In the genomic region with DNA sequence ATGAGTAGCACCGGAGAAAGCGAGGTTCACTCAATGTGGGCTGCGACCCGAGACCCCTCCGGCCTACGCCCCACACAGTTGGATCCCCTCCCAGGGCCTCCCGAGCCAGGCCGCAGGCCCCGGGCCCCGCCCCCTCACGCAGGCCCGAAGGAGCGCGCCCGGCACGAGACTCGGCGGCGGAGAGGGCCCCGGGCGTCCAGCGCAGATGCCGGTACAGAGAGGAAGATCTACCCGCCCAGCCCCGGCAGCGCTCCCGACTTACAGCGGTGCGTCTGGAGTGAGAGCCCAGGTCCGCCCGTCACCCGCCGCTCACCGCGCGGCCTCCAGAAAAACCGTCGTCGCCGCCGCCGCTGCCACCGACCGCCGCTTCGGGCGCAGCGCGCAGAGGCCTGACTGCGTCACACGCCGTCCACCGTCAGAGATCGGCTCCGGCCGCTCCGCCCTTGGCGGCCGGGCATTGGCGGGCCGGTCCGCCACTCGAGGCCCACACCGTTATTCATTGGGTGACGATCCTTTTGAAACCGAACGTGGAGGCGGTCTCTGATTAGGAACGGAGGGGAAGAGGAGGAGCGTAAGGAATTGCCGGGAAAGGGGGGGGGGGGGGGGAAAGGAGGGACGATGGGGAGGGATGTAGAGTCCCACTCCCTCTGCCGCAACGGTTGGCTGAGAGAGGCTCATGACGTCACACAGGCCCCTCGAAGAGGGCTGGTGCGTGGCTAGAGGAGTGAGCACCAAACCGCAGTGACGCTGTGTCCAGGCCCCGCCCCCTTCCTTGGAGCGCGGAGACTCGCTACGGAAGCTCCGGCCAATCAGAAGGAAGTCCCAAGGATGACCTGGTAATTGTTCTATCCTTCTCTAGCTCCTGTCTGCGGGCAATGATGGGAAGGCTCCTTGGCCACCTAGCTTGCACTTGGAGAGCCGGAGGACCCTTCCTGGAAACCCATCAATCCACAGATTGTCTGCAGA, we compare ENCODE assay signal across 8 mouse cellular contexts. TPM values are rescaled to one million over a fixed set of nuclear protein-coding genes. Genes with fewer than 3 reads are reported as not detected.
A peak's percentile ranks its signal among the peaks of the same experiment; 100 is the strongest.
DNase-seq lines count a peak whose midpoint lies in the region; ATAC-seq and TF ChIP-seq lines count a peak whose summit lies in the region.

Gene Nup98, minus strand, starts transcription at position 421 of the 966 bp plus-strand sequence.
Gene Pgap2, plus strand, starts transcription at position 453 of the 966 bp plus-strand sequence.

- no peak for TF ChIP-seq EP300 in MEL (IDR thresholded peaks at IDR 0.05; ENCODE audit: low read depth in 1 of 2, low read length in 2 of 2)

- peak; percentile 85 to 87 for TF ChIP-seq POLR2A in MEL (IDR thresholded peaks at IDR 0.05; ENCODE audit: control insufficient read depth in 1 of 2, insufficient read depth in 1 of 2, low read depth in 1 of 2, low read length in 2 of 2, poor library complexity in 1 of 2)
- peak; percentile 79 for TF ChIP-seq POLR2A in cerebellum, adult 2 months (IDR thresholded peaks at IDR 0.05; ENCODE audit: borderline replicate concordance, insufficient read depth, low read length)

- H3K36me3 ChIP-seq in MEL (ENCODE audit: control insufficient read depth in 1 of 2, insufficient read depth in 2 of 2, low read length in 2 of 2) = peaks cover 9 to 37% of the 10 kb centered on the region in 2 experiments; a peak in 3 of 4 replicates
- H3K36me3 ChIP-seq in forebrain, postnatal 0 days (ENCODE audit: insufficient read depth) = no peaks in the 10 kb centered on the region
- H3K36me3 ChIP-seq in lung, embryonic 15.5 days = no peaks in the 10 kb centered on the region

- peaks cover 4 to 11% of the 10 kb centered on the region in 2 experiments; a peak in 3 of 4 replicates for H3K4me1 ChIP-seq in MEL (ENCODE audit: control insufficient read depth in 1 of 2, insufficient read depth in 2 of 2, low read length in 2 of 2)
- no peaks in the 10 kb centered on the region for H3K4me1 ChIP-seq in cerebellum, adult 2 months (ENCODE audit: control insufficient read depth, insufficient read depth, low read length)
- H3K4me1 ChIP-seq in forebrain, postnatal 0 days (ENCODE audit: insufficient read depth) = no peaks in the 10 kb centered on the region
- H3K4me1 ChIP-seq in lung, embryonic 15.5 days = peaks cover 14% of the 10 kb centered on the region

- peak within 1 kb of the TSS; percentile 91 for H3K9ac ChIP-seq in MEL (ENCODE audit: control insufficient read depth, low read depth, low read length, poor library complexity, severe bottlenecking)
- H3K9ac ChIP-seq in forebrain, postnatal 0 days = peak within 1 kb of the TSS; percentile 84
- peak within 1 kb of the TSS; percentile 89 for H3K9ac ChIP-seq in lung, embryonic 15.5 days

- DNase-seq in MEL (ENCODE audit: low read depth, low spot score) = peak; percentile 100
- DNase-seq in cerebellum, adult 2 months = peak; percentile 99 to 100
- DNase-seq in forebrain, postnatal 0 days = peak; percentile 99
- DNase-seq in heart, postnatal 4 days = peak; percentile 99
- DNase-seq in layer of hippocampus, adult 8-10 months (ENCODE audit: low spot score in 2 of 2) = peak; percentile 99
- peak; percentile 99 for DNase-seq in ovary, adult 18-20 months (ENCODE audit: low spot score)
- peak; percentile 97 for DNase-seq in thymus, postnatal 0 days (ENCODE audit: low spot score)

- H3K27me3 ChIP-seq in MEL (ENCODE audit: control insufficient read depth in 1 of 2, insufficient read depth in 2 of 2, low read length in 2 of 2) = no peaks in the 10 kb centered on the region
- H3K27me3 ChIP-seq in cerebellum, adult 2 months (ENCODE audit: control insufficient read depth, insufficient read depth, low read length) = no peaks in the 10 kb centered on the region
- no peaks in the 10 kb centered on the region for H3K27me3 ChIP-seq in forebrain, postnatal 0 days (ENCODE audit: insufficient read depth, low read length)
- no peaks in the 10 kb centered on the region for H3K27me3 ChIP-seq in lung, embryonic 15.5 days

- H3K79me2 ChIP-seq in MEL (ENCODE audit: control insufficient read depth, insufficient read depth, low read length, poor library complexity) = peaks cover 27% of the 10 kb centered on the region

- WGBS in cerebellum, adult 2 months = under 1% methylated on average over 82 of the region's 87 CpGs
- WGBS in forebrain, postnatal 0 days = 3% methylated on average over 76 of the region's 87 CpGs
- WGBS in lung, embryonic 15.5 days = under 1% methylated on average over 87 of the region's 87 CpGs

- peak within 1 kb of the TSS; percentile 64 for H3K4me2 ChIP-seq in forebrain, postnatal 0 days (ENCODE audit: low read depth)
- H3K4me2 ChIP-seq in lung, embryonic 15.5 days = peak within 1 kb of the TSS; percentile 64

- no peaks in the 10 kb centered on the region for H3K9me3 ChIP-seq in MEL (replicated peaks; ENCODE audit: insufficient read depth, low read length)
- no peaks in the 10 kb centered on the region for H3K9me3 ChIP-seq in forebrain, postnatal 0 days (ENCODE audit: low read length)
- H3K9me3 ChIP-seq in lung, embryonic 15.5 days = no peaks in the 10 kb centered on the region

- H3K4me3 ChIP-seq in MEL (ENCODE audit: control insufficient read depth in 1 of 2, insufficient read depth in 1 of 2, low read depth in 2 of 2, low read length in 2 of 2) = peak within 1 kb of the TSS; percentile 77 to 78
- H3K4me3 ChIP-seq in cerebellum, adult 2 months (replicated peaks; ENCODE audit: insufficient read depth, low read depth, low read length) = peak within 1 kb of the TSS; percentile 89
- H3K4me3 ChIP-seq in forebrain, postnatal 0 days (ENCODE audit: low read depth, low read length) = peak within 1 kb of the TSS; percentile 81
- H3K4me3 ChIP-seq in lung, embryonic 15.5 days = peak within 1 kb of the TSS; percentile 96

- no peak; a peak in 1 of 6 replicates for TF ChIP-seq CTCF in MEL (IDR thresholded peaks at IDR 0.05 in 2 of 3, conservative IDR thresholded peaks at IDR 0.05 in 1 of 3; ENCODE audit: control insufficient read depth in 1 of 3, insufficient read depth in 1 of 3, low read depth in 2 of 3, low read length in 3 of 3, poor library complexity in 1 of 3, severe bottlenecking in 1 of 3)
- TF ChIP-seq CTCF in cerebellum, adult 2 months (IDR thresholded peaks at IDR 0.05; ENCODE audit: borderline replicate concordance, insufficient read depth, low read depth, low read length) = no peak
- TF ChIP-seq CTCF in forebrain, postnatal 0 days (IDR thresholded peaks at IDR 0.05; ENCODE audit: low read depth) = peak; percentile 52

- TF ChIP-seq RAD21 in MEL (IDR thresholded peaks at IDR 0.05; ENCODE audit: low read depth, low read length) = no peak

- peak within 1 kb of the TSS; percentile 80 for H3K27ac ChIP-seq in MEL (ENCODE audit: control insufficient read depth, low read depth, low read length)
- H3K27ac ChIP-seq in cerebellum, adult 2 months (ENCODE audit: insufficient read depth, low read length) = peak within 1 kb of the TSS; percentile 90
- H3K27ac ChIP-seq in forebrain, postnatal 0 days (ENCODE audit: low read depth, low read length) = peak within 1 kb of the TSS; percentile 91
- H3K27ac ChIP-seq in lung, embryonic 15.5 days = peak within 1 kb of the TSS; percentile 94

- ATAC-seq in forebrain, postnatal 0 days = peak; percentile 97
- peak; percentile 99 for ATAC-seq in lung, embryonic 15.5 days (ENCODE audit: borderline replicate concordance, extremely low read depth, low FRiP score, low TSS enrichment)

TF ChIP-seq in MEL, 35 proteins besides CTCF, POLR2A, EP300 and RAD21 (continues in another document):
- no peak for TF ChIP-seq RCOR1 (IDR thresholded peaks at IDR 0.05; ENCODE audit: low read depth, low read length)
- peak; percentile 68 for TF ChIP-seq SIN3A (IDR thresholded peaks at IDR 0.05; ENCODE audit: low read length)
- TF ChIP-seq MAZ (IDR thresholded peaks at IDR 0.05; ENCODE audit: low read depth, low read length) = peak; percentile 63; the same call in 1 of the 2 replicates
- no peak; the same call in 1 of the 2 replicates for TF ChIP-seq KAT2A (conservative IDR thresholded peaks at IDR 0.05; ENCODE audit: low read depth, low read length)
- TF ChIP-seq JUND (IDR thresholded peaks at IDR 0.05; ENCODE audit: low read depth, low read length) = no peak
- TF ChIP-seq GATA1 (IDR thresholded peaks at IDR 0.05; ENCODE audit: low read depth, low read length) = no peak; the same call in 1 of the 2 replicates
- no peak for TF ChIP-seq TCF12 (IDR thresholded peaks at IDR 0.05; ENCODE audit: low read depth, low read length)
- peak; percentile 35 for TF ChIP-seq ZMIZ1 (IDR thresholded peaks at IDR 0.05; ENCODE audit: low read depth, low read length)
- peak; percentile 85 for TF ChIP-seq MAX (IDR thresholded peaks at IDR 0.05; ENCODE audit: low read length)
- no peak; the same call in 1 of the 2 replicates for TF ChIP-seq CHD2 (IDR thresholded peaks at IDR 0.05; ENCODE audit: low read length)
- no peak for TF ChIP-seq CHD1 (IDR thresholded peaks at IDR 0.05; ENCODE audit: low read depth, low read length)
- TF ChIP-seq ZNF384 (IDR thresholded peaks at IDR 0.05; ENCODE audit: low read depth, low read length) = no peak
- peak; percentile 1; the same call in 1 of the 2 replicates for TF ChIP-seq GABPA (IDR thresholded peaks at IDR 0.05; ENCODE audit: low read depth, low read length)

RNA-seq across cellular contexts. Expression of gene Nup98, which starts in this region (rescaled TPM):
- 25.9 and 31.7 TPM in 2 replicates for total RNA-seq in MEL (2012; rRNA removed)
- 100 to 1,000 TPM in 1 of 2 experiments, 10 to 100 TPM in 1; 45.2 to 195 TPM for polyA plus RNA-seq in MEL (2012; ENCODE audit: insufficient read depth in 1 of 2, insufficient read length in 2 of 2, low read depth in 1 of 2, low replicate concordance in 2 of 2, missing spikeins in 1 of 2)
- polyA plus RNA-seq in cerebellum, adult 2 months (2012; rRNA removed) = 19.0 and 20.2 TPM in 2 replicates
- 30.7 and 40.9 TPM in 2 replicates for total RNA-seq in forebrain, postnatal 0 days (2014; rRNA removed)
- polyA plus RNA-seq in forebrain, postnatal 0 days (2015; fragmentation: Nextera tagmentation; extraction: Ambion mirVana) = 6.2 and 9.5 TPM in 2 replicates
- total RNA-seq in heart, postnatal 4 days (2021) = 10 to 100 TPM; 50.3 to 50.7 TPM
- total RNA-seq in layer of hippocampus, adult 8-10 months (2022) = 10 to 100 TPM; 41.6 to 49.2 (median 45.3) TPM
- polyA plus RNA-seq in lung, embryonic 15.5 days (2015; fragmentation: Nextera tagmentation; extraction: Ambion mirVana) = 33.8 and 35.3 TPM in 2 replicates
- polyA plus RNA-seq in thymus, postnatal 0 days (2015; fragmentation: Nextera tagmentation; extraction: Ambion mirVana) = 21.1 and 24.3 TPM in 2 replicates

RNA-seq across cellular contexts. Expression of gene Pgap2, which starts in this region (rescaled TPM):
- 21.1 and 29.2 TPM in 2 replicates for total RNA-seq in MEL (2012; rRNA removed)
- polyA plus RNA-seq in MEL (2012; ENCODE audit: insufficient read depth in 1 of 2, insufficient read length in 2 of 2, low read depth in 1 of 2, low replicate concordance in 2 of 2, missing spikeins in 1 of 2) = 10 to 100 TPM in 1 of 2 experiments, not detected in 1; 91.1 TPM
- 32.9 and 35.2 TPM in 2 replicates for polyA plus RNA-seq in cerebellum, adult 2 months (2012; rRNA removed)
- 35.9 and 38.2 TPM in 2 replicates for total RNA-seq in forebrain, postnatal 0 days (2014; rRNA removed)
- 41.8 and 50.8 TPM in 2 replicates for polyA plus RNA-seq in forebrain, postnatal 0 days (2015; fragmentation: Nextera tagmentation; extraction: Ambion mirVana)
- total RNA-seq in heart, postnatal 4 days (2021) = 10 to 100 TPM; 43.2 to 47.4 TPM
- total RNA-seq in layer of hippocampus, adult 8-10 months (2022) = 10 to 100 TPM; 29.8 to 36.9 (median 33.5) TPM
- polyA plus RNA-seq in lung, embryonic 15.5 days (2015; fragmentation: Nextera tagmentation; extraction: Ambion mirVana) = 81.0 and 91.8 TPM in 2 replicates
- 54.3 and 59.6 TPM in 2 replicates for polyA plus RNA-seq in thymus, postnatal 0 days (2015; fragmentation: Nextera tagmentation; extraction: Ambion mirVana)

Comparison
In these comparisons a context has a peak if more than half of its experiments do, and no peak if none do; other contexts are left out.
1. Peak in every context shown above with its lines: DNase-seq, ATAC-seq, H3K4me3 ChIP-seq and H3K27ac ChIP-seq.